Mouse (Mus musculus) stomach, postnatal 0 days (tissue): Measurements from ENCODE around the gene Proser3.

ENCODE experiments used
- CTCF ChIP-seq: IDR thresholded peaks from 2 replicates; pipeline ENCODE4 v1.5.1; 2016; ENCODE audit warnings: antibody characterized with exemption, low read depth, mild to moderate bottlenecking, moderate library complexity
- EP300 ChIP-seq: optimal IDR thresholded peaks from 2 replicates; pipeline ENCODE3; 2016; ENCODE audit warnings: antibody characterized with exemption

- TF ChIP-seq CTCF (no peak), EP300 (no peak)
Observed at GRCm38 (mm10) chr7:30584339-30584738, 32.2 kb upstream of the Proser3 start.
